ENCODE assay signal across 26 mouse cellular contexts in genomic region chr19:25230975-25231334, GRCm38 (mm10). TPM values are rescaled to one million over a fixed set of nuclear protein-coding genes. Genes with fewer than 3 reads are reported as not detected.
DNase-seq lines count a peak whose midpoint lies in the region; ATAC-seq and TF ChIP-seq lines count a peak whose summit lies in the region.
"Had no signal": no experiment of that assay in that cellular context is flagged by ENCODE, and none has a peak within 500 bp of the region (broad histone marks: within the 10 kb centered on the region; RNA-seq: fewer than 3 reads in every experiment).

No protein-coding gene starts in this region.

- no peak overlapping the region for H3K4me3 ChIP-seq in heart, embryonic 13.5 days
- no peak overlapping the region for H3K4me3 ChIP-seq in liver, embryonic 11.5 days (ENCODE audit: low read depth, low read length)
- no peak overlapping the region for H3K4me3 ChIP-seq in liver, embryonic 12.5 days
- H3K4me3 ChIP-seq in stomach, embryonic 14.5 days (ENCODE audit: low read depth, low read length) = no peak overlapping the region
- H3K4me3 ChIP-seq in stomach, postnatal 0 days (ENCODE audit: low read depth, low read length) = no peak overlapping the region
- H3K4me3 ChIP-seq: forebrain, embryonic 13.5 days; hindbrain, embryonic 12.5 days had no signal

- H3K4me2 ChIP-seq in heart, embryonic 13.5 days = no peak overlapping the region
- H3K4me2 ChIP-seq in liver, embryonic 11.5 days = no peak overlapping the region
- no peak overlapping the region for H3K4me2 ChIP-seq in liver, embryonic 12.5 days
- no peak overlapping the region for H3K4me2 ChIP-seq in stomach, embryonic 14.5 days (replicated peaks; ENCODE audit: low read depth, low read length)
- no peak overlapping the region for H3K4me2 ChIP-seq in stomach, postnatal 0 days (replicated peaks; ENCODE audit: low read depth)
- H3K4me2 ChIP-seq: forebrain, embryonic 13.5 days; hindbrain, embryonic 12.5 days had no signal

- 56% methylated on average over 4 of the region's 4 CpGs for WGBS in heart, embryonic 13.5 days
- 68% methylated on average over 4 of the region's 4 CpGs for WGBS in liver, embryonic 11.5 days
- WGBS in liver, embryonic 12.5 days (ENCODE audit: insufficient replicate concordance) = 65% methylated on average over 4 of the region's 4 CpGs
- WGBS in stomach, embryonic 14.5 days = 67% methylated on average over 4 of the region's 4 CpGs
- 49% methylated on average over 4 of the region's 4 CpGs for WGBS in stomach, postnatal 0 days

- intact Hi-C loops in heart, postnatal 25 days (cut with DNase I) = no loop called here

- no peak for TF ChIP-seq EP300 in stomach, postnatal 0 days (optimal IDR thresholded peaks at IDR 0.05)

- H3K27me3 ChIP-seq in heart, embryonic 13.5 days (replicated peaks) = peaks cover 10% of the 10 kb centered on the region
- H3K27me3 ChIP-seq in liver, embryonic 11.5 days (replicated peaks; ENCODE audit: control insufficient read depth, insufficient read depth, low read length) = peaks cover 7% of the 10 kb centered on the region
- peaks cover 20% of the 10 kb centered on the region for H3K27me3 ChIP-seq in liver, embryonic 12.5 days (replicated peaks)
- no peaks in the 10 kb centered on the region for H3K27me3 ChIP-seq in stomach, embryonic 14.5 days (ENCODE audit: control insufficient read depth, insufficient read depth, low read length)
- H3K27me3 ChIP-seq in stomach, postnatal 0 days (ENCODE audit: control insufficient read depth, insufficient read depth, low read length) = no peaks in the 10 kb centered on the region

- ATAC-seq in heart, embryonic 13.5 days (ENCODE audit: extremely low read depth, insufficient number of reproducible peaks, low FRiP score, low TSS enrichment) = no peak
- ATAC-seq in liver, embryonic 11.5 days (replicated peaks; ENCODE audit: low FRiP score) = 0 out of 2 replicates have a peak, but pooled peaks have one; percentile 12
- no peak for ATAC-seq in liver, embryonic 12.5 days
- ATAC-seq in stomach, embryonic 14.5 days (ENCODE audit: insufficient number of reproducible peaks, insufficient read depth, low FRiP score, low read depth) = peak; percentile 10; the same call in 1 of the 2 replicates
- ATAC-seq in stomach, postnatal 0 days (ENCODE audit: low FRiP score, low TSS enrichment) = no peak
- ATAC-seq: forebrain, embryonic 13.5 days; intestine, postnatal 0 days had no signal

- peak overlapping the region; percentile 46; the same call in 1 of the 2 replicates for H3K27ac ChIP-seq in heart, embryonic 13.5 days (replicated peaks)
- H3K27ac ChIP-seq in liver, embryonic 11.5 days (ENCODE audit: low read depth, low read length) = no peak overlapping the region
- no peak overlapping the region for H3K27ac ChIP-seq in liver, embryonic 12.5 days
- no peak overlapping the region for H3K27ac ChIP-seq in stomach, embryonic 14.5 days (ENCODE audit: low read length)
- no peak overlapping the region; the same call in 1 of the 2 replicates for H3K27ac ChIP-seq in stomach, postnatal 0 days (replicated peaks)
- H3K27ac ChIP-seq: forebrain, embryonic 13.5 days; hindbrain, embryonic 12.5 days; macrophage had no signal

- no peak for TF ChIP-seq CTCF in stomach, postnatal 0 days (IDR thresholded peaks at IDR 0.05; ENCODE audit: low read depth)

- no peak for DNase-seq in heart, postnatal 25 days (ENCODE audit: low spot score)
- DNase-seq in liver, embryonic 11.5 days (ENCODE audit: low spot score) = no peak
- no peak for DNase-seq in stomach, postnatal 0 days (ENCODE audit: low spot score)
- no peak for DNase-seq in cerebellum, adult 11 months
- DNase-seq: adrenal gland, adult 8-10 months; cerebellum, adult 8-10 months; cerebellum, postnatal 36 days; gastrocnemius, postnatal 10 days; heart, postnatal 10 days; kidney, adult 9 months; kidney, postnatal 10 days; layer of hippocampus, adult 9-11 months; lung, adult 2 months; lung, postnatal 10 days; right cerebral cortex, postnatal 25 days; thymus, postnatal 4 days had no signal

- no peaks in the 10 kb centered on the region for H3K9me3 ChIP-seq in heart, embryonic 13.5 days
- no peaks in the 10 kb centered on the region for H3K9me3 ChIP-seq in liver, embryonic 11.5 days (ENCODE audit: control insufficient read depth, low read length)
- no peaks in the 10 kb centered on the region for H3K9me3 ChIP-seq in liver, embryonic 12.5 days (replicated peaks)
- no peaks in the 10 kb centered on the region for H3K9me3 ChIP-seq in stomach, embryonic 14.5 days (ENCODE audit: control insufficient read depth, low read depth, low read length)
- H3K9me3 ChIP-seq in stomach, postnatal 0 days (ENCODE audit: control insufficient read depth, low read length) = no peaks in the 10 kb centered on the region
- H3K9me3 ChIP-seq: forebrain, embryonic 13.5 days; hindbrain, embryonic 12.5 days had no signal

- H3K4me1 ChIP-seq in heart, embryonic 13.5 days = peaks cover 12% of the 10 kb centered on the region
- no peaks in the 10 kb centered on the region for H3K4me1 ChIP-seq in liver, embryonic 11.5 days (replicated peaks; ENCODE audit: control insufficient read depth, insufficient read depth, low read length)
- no peaks in the 10 kb centered on the region for H3K4me1 ChIP-seq in liver, embryonic 12.5 days
- H3K4me1 ChIP-seq in stomach, embryonic 14.5 days (ENCODE audit: control insufficient read depth, insufficient read depth, low read length) = no peaks in the 10 kb centered on the region
- H3K4me1 ChIP-seq in stomach, postnatal 0 days (replicated peaks; ENCODE audit: control insufficient read depth, insufficient read depth) = no peaks in the 10 kb centered on the region
- H3K4me1 ChIP-seq: forebrain, embryonic 13.5 days; hindbrain, embryonic 12.5 days had no signal

- H3K9ac ChIP-seq in heart, embryonic 13.5 days = no peak overlapping the region
- no peak overlapping the region for H3K9ac ChIP-seq in liver, embryonic 11.5 days (ENCODE audit: low read depth, low read length)
- H3K9ac ChIP-seq in liver, embryonic 12.5 days = no peak overlapping the region
- H3K9ac ChIP-seq in stomach, embryonic 14.5 days (replicated peaks; ENCODE audit: low read depth, low read length) = no peak overlapping the region
- H3K9ac ChIP-seq in stomach, postnatal 0 days (ENCODE audit: low read length) = no peak overlapping the region
- H3K9ac ChIP-seq: forebrain, embryonic 13.5 days; hindbrain, embryonic 12.5 days had no signal

- no peaks in the 10 kb centered on the region for H3K36me3 ChIP-seq in heart, embryonic 13.5 days
- H3K36me3 ChIP-seq in liver, embryonic 11.5 days (ENCODE audit: control insufficient read depth, insufficient read depth, low read length) = no peaks in the 10 kb centered on the region
- no peaks in the 10 kb centered on the region for H3K36me3 ChIP-seq in liver, embryonic 12.5 days
- no peaks in the 10 kb centered on the region for H3K36me3 ChIP-seq in stomach, embryonic 14.5 days (ENCODE audit: control insufficient read depth, insufficient read depth, low read length)
- H3K36me3 ChIP-seq in stomach, postnatal 0 days (ENCODE audit: control insufficient read depth, insufficient read depth, low read length) = no peaks in the 10 kb centered on the region
- H3K36me3 ChIP-seq: G1E; hindbrain, embryonic 12.5 days had no signal

RNA-seq across cellular contexts. Expression of gene Kank1, which starts 5.8 kb away (rescaled TPM):
- 45.7 and 50.4 TPM in 2 replicates for polyA plus RNA-seq in heart, embryonic 13.5 days (2015; fragmentation: Nextera tagmentation; extraction: Ambion mirVana)
- total RNA-seq in heart, postnatal 25 days (2021) = 10 to 100 TPM; 42.4 to 43.5 TPM
- 13.3 and 14.1 TPM in 2 replicates for polyA plus RNA-seq in liver, embryonic 11.5 days (2014; fragmentation: Nextera tagmentation; extraction: Ambion mirVana)
- 7.8 and 8.0 TPM in 2 replicates for polyA plus RNA-seq in liver, embryonic 12.5 days (2016; fragmentation: Nextera tagmentation; extraction: Ambion mirVana)
- 21.8 and 24.7 TPM in 2 replicates for polyA plus RNA-seq in stomach, embryonic 14.5 days (2014; fragmentation: Nextera tagmentation; extraction: Ambion mirVana)
- polyA plus RNA-seq in stomach, postnatal 0 days (2015; fragmentation: Nextera tagmentation; extraction: Ambion mirVana) = 24.5 and 27.4 TPM in 2 replicates
- total RNA-seq: megakaryocyte-erythroid progenitor cell, adult 5-6 weeks; neutrophil, adult 5-6 weeks had no signal
- polyA plus RNA-seq: G1E, macrophage had no signal

Comparison
In these comparisons a context has a peak if more than half of its experiments do, and no peak if none do; other contexts are left out.
1. ATAC-seq: peak in liver, embryonic 11.5 days (single experiment) and stomach, embryonic 14.5 days (single experiment); none in heart, embryonic 13.5 days (single experiment), liver, embryonic 12.5 days (single experiment) and stomach, postnatal 0 days (single experiment).